Mouse (Mus musculus) neural tube, embryonic 10.5 days (tissue): ENCODE results near the gene Cercam.
"Not testable (repeated sequence)": the region's sequence is repeated elsewhere in the genome, so short reads cannot be mapped to it uniquely, and the experiment has no call there.

Experiments
- DNase-seq: peaks from one replicate; pipeline ENCODE4 v3.0.0-alpha.2; 2017; ENCODE audit warnings: low spot score; ENCODE audit errors: extremely low spot score

The Cercam gene

DNA sequence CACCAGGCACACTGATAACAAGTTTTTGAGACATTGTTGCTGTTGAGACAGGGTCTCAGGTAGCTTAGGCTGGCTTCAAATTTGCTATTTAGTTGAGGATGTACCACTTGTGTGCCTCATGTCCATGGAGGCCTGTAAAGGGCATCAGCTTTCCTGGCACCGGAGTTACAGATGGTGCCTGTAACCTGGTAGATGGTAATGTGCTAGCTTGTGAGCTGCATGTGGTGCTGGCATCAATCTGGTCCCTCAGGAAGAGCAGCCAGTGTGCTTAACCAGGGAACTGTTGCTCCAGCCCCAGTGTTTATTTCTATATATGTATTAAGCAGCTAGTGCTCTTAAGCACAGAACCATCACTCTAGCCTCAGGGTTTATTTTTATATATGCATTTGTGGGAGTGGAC, 27.1 kb downstream of the Cercam start:
- no peak for DNase-seq

DNA sequence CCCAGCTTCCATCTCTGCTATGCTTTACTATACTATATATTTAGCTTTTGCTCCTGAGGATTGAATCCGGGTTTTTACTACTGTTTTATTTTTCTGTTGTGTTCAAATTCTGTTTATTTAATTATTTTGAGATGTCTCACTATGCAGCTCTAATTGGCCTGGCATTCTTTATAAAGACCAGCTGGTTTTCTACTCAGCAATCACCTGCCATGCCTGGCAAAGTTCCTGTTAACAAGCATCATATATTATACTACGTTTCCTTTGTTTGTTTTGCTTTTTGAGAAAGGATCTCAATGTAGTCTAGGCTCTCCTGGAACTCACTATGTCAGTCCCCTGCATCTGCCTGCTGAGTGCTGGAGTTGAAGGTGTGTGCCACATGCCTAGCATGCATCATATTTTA, 28.4 kb downstream of the Cercam start:
- no peak for DNase-seq

DNA sequence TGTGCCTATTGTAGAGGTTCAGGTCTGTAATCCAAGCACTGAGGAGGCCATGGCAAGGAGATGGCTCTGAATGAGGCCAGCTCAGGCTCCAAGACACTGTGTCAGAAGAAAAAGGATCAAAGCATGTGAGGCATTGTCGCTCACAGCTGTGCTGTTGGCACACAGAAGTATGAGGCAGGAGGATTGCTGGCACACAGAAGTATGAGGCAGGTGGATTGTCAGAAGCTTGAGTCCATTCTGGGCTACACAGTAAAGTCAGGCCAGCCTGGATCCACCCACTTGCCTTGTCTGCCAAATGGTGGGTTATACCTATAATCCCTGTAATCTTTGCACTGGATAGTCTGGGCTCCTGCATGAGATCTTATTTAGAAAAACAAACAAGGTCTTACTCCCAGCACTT, 29.1 kb downstream of the Cercam start:
- DNase-seq = no peak

DNA sequence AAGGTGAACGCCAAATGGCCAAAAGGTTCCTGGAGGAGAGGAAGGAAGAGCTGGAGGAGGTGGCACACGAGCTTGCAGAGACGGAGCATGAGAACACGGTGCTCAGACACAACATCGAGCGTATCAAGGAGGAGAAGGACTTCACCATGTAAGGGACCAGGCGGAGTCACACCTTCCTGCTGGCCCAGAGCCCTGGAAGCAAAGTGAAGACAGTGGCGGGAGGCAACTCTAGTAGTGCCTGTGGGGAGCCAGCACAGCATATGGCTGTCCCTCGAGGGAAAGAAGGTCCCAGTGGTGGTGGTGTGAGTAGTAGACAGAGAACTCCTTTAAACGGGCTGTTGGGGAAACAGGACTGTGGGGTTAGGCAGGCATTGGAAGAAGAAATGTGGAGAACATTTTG, 33.2 kb downstream of the Cercam start:
- DNase-seq = no peak

DNA sequence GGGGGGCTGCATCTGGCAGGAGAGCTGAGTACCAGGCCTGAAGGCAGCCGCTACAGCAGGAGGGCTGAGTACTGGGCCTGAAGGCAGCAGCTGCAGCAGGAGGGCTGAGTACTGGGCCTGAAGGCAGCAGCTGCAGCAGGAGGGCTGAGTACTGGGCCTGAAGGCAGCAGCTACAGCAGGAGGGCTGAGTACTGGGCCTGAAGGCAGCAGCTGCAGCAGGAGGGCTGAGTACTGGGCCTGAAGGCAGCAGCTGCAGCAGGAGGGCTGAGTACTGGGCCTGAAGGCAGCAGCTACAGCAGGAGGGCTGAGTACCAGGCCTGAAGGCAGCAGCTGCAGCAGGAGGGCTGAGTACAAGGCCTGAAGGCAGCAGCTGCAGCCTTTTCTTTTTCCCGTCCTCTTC, 39.2 kb downstream of the Cercam start:
- not testable (repeated sequence) for DNase-seq

DNA sequence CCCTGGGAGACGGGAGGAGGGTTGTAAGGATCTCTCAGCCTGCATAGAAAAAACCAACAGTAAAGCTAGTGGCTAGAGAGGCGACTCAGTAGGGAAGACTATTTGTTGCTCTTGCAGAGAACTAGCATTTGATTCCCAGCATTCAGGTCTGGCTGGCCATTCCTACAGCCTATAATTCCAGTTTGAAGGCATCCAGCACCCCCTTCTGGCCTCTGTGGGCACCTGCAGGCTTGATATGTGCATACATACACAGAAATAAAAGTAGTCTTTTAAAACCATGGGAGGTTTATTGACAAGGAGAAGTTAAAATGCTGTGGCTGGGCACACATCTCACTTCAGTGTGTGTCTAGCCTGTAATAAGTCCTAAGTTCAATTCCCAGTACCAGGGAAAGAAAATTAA, 41.1 kb downstream of the Cercam start:
- DNase-seq = no peak

DNA sequence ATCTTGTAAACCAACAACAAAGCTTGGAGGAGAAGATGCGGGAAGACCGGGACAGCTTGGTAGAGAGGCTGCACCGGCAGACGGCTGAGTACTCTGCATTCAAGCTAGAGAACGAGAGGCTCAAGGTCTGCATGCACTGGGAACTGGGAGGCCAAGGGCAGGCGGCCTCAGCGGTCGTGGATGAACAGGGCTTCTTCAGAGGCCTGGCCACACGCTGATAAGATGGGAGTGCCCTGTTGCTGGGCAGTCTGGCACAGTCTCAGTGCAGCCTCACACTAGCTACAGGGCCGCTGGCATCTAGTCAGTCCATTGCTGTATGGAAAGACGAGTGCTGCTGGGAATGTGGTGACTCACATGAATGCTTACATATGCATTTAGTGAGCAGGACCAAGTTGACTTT, 48.7 kb downstream of the Cercam start:
- DNase-seq = no peak

DNA sequence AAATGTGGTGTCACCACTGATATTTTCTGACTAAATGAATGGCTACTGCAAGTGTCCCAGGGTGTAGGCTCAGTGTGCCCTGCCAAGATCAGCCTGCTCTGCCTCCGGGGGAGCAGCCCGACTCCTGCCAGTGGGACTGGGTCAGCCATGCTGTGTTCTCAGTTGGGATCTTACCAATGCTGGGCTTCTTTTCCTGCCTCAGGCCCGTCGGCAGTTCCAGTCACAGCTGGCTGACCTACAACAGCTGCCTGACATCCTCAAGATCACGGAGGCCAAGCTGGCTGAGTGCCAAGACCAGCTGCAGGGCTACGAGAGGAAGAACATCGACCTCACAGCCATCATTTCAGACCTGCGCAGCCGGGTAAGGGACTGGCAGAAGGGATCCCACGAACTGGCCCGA, 53.0 kb downstream of the Cercam start:
- DNase-seq = no peak

DNA sequence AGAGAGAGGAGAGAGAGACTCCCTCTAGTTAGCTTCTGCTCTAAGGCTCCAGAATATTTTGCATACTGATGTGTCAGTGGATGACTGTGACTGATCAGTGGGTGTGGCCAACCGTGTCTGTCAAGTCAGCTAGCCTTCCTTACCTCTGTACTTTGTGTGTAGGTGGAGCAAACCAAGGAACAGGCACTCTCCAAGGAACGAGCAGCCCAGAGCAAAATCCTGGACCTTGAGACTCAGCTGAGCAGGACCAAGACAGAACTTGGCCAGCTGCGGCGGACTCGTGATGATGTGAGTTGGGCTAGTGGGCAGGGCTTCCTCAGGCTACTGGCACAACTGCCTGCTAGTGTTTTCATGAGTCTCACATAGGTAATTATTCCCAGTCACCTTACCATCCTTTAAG, 57.6 kb downstream of the Cercam start:
- no peak for DNase-seq

DNA sequence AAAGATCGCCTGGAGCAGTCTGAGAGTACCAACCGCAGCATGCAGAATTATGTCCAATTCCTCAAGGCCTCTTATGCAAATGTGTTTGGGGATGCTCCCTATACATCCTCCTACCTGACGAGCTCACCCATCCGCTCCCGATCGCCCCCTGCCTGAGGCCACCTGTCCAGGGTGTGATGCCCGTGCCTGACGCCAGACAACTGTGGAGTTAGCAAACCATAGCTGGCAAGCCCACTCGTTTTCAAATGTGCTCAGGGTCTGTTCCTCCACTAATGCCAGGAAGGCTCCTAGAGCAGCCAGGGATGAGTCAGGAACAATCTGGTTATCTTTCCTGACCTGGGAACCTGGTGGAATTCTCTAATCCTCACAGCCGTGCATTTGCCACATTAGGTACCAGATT, 61.5 kb downstream of the Cercam start:
- DNase-seq = no peak

DNA sequence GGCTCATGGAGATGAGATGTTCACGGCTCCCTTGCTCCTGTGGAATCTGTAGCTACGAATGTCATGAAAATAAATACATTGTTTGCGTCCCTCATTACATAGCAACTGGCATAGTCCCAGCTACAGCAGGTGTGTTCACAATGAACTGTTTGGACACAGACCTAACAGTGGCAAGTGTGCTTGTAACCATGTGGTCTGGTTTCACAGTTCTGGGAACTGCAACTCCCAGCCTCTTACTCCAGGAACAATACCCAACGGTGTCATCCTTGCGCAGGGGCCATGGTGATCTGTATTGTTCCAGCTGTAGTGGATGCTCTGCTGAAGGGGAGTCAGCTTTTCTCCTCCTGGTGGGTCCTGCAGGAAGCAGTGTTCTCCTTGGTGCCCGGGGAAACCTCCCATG, 62.2 kb downstream of the Cercam start:
- DNase-seq = no peak
